Mouse (Mus musculus) hindbrain, embryonic 13.5 days (tissue): Measurements from ENCODE around the gene Sema4c. TPM values are rescaled to one million over a fixed set of nuclear protein-coding genes. Genes with fewer than 3 reads are reported as not detected.

Experiments
- ATAC-seq: fragments of 200-750 bp; cut with Nextera tagmentation; 2 replicates; pipeline ENCODE4 v1.8.0; 2017; ENCODE audit warnings: moderate TSS enrichment; ENCODE audit not compliant: low FRiP score
- H3K27ac ChIP-seq: fragments of 300-500 bp; sonication (generic); 2 replicates; pipeline ENCODE4 v1.5.1; 2015; ENCODE audit warnings: inconsistent platforms, mild to moderate bottlenecking, moderate library complexity
- H3K27me3 ChIP-seq: fragments of 300-500 bp; sonication (generic); 2 replicates; pipeline ENCODE4 v1.6.1; 2015; ENCODE audit warnings: mild to moderate bottlenecking, inconsistent platforms
- H3K36me3 ChIP-seq: fragments of 300-500 bp; sonication (generic); 2 replicates; pipeline ENCODE4 v1.6.1; 2015; ENCODE audit warnings: mild to moderate bottlenecking, inconsistent platforms
- H3K4me1 ChIP-seq: fragments of 300-500 bp; sonication (generic); replicated peaks from 2 replicates; pipeline ENCODE4 v1.6.1; 2015; ENCODE audit warnings: inconsistent platforms
- H3K4me2 ChIP-seq: fragments of 300-500 bp; sonication (generic); 2 replicates; pipeline ENCODE4 v1.6.1; 2015; ENCODE audit warnings: inconsistent platforms, mild to moderate bottlenecking, moderate library complexity
- H3K4me3 ChIP-seq: fragments of 300-500 bp; sonication (generic); 2 replicates; pipeline ENCODE4 v1.5.1; 2015; ENCODE audit warnings: mild to moderate bottlenecking, inconsistent platforms
- H3K9ac ChIP-seq: fragments of 300-500 bp; sonication (generic); 2 replicates; pipeline ENCODE4 v1.6.1; 2015; ENCODE audit warnings: mild to moderate bottlenecking, inconsistent platforms
- H3K9me3 ChIP-seq: fragments of 300-500 bp; sonication (generic); 2 replicates; pipeline ENCODE4 v1.6.1; 2016; ENCODE audit warnings: inconsistent platforms
- WGBS: fragments of 180-500 bp; shearing (Covaris S2); methylation state at CpG from one replicate; pipeline ENCODE4 v1.1.7; 2015; 5-methylcytosine and 5-hydroxymethylcytosine counted together
- polyA plus RNA-seq: library from polyadenylated mRNA; unstranded; fragments of >200 nt; fragmentation: Nextera tagmentation; extraction: Ambion mirVana; gene quantifications from 2 replicates; pipeline ENCODE4 v1.2.1, GENCODE M21; 2015

The Sema4c gene
- polyA plus RNA-seq, 1 experiment from 2014 or later, result 28.3 TPM

DNA sequence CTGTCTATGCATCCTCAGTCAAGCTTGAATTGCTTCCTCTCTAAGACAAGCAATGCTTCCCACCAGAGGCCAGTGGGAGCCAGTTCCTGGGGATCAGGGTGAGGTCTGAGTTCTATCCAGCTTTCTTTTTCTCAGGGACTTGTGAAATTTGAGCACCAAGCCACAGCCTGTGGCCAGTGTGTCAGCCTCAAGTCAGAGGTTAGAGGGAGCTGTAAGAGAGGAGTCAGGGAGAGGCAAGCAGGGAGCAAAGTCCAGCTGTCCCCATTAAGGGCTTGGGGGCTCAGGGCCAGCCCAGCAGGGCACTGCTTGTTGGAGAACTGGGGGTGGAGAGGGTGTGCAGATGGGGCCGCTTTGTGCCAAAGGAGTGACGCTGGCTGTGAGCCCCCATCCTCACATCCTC lies 5.0 kb upstream of the Sema4c start:
- H3K27ac ChIP-seq, result no peak overlapping the region
- no peaks in the 10 kb centered on the region for H3K9me3 ChIP-seq
- no peak for ATAC-seq
- peaks cover 13% of the 10 kb centered on the region for H3K4me1 ChIP-seq
- no peaks in the 10 kb centered on the region for H3K36me3 ChIP-seq
- WGBS, result 77% methylated on average over 2 of the region's 2 CpGs
- H3K4me3 ChIP-seq, result no peak overlapping the region
- no peak overlapping the region; the same call in 1 of the 2 replicates for H3K9ac ChIP-seq
- no peak overlapping the region for H3K4me2 ChIP-seq
- H3K27me3 ChIP-seq, result peaks cover 24% of the 10 kb centered on the region; the same call in 1 of the 2 replicates

DNA sequence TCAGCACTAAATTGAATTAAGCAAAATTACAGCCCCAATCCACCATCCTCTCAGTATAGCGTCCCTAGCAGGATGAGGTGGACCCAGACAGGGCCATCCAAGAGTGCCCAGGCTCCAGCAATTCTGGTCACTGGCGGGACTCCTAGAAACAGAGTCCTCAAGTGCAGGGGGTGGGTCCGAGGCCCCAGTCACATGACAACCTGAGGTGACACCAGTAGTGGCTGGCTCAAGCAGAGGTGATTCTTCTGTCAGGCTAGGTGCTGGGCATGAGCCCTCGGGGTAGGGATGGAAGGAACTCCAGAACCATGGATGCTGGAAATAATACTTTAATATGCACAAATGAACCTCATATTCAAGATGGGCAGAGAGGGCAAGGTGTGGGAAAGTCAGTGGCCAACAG lies 4.2 kb upstream of the Sema4c start:
- no peak for ATAC-seq
- no peaks in the 10 kb centered on the region for H3K9me3 ChIP-seq
- no peaks in the 10 kb centered on the region for H3K36me3 ChIP-seq
- no peak overlapping the region for H3K9ac ChIP-seq
- H3K4me2 ChIP-seq, result no peak overlapping the region
- peaks cover 13% of the 10 kb centered on the region for H3K4me1 ChIP-seq
- H3K27me3 ChIP-seq, result peaks cover 24% of the 10 kb centered on the region; the same call in 1 of the 2 replicates
- WGBS, result 72% methylated on average over 4 of the region's 4 CpGs
- no peak overlapping the region for H3K27ac ChIP-seq
- no peak overlapping the region for H3K4me3 ChIP-seq

DNA sequence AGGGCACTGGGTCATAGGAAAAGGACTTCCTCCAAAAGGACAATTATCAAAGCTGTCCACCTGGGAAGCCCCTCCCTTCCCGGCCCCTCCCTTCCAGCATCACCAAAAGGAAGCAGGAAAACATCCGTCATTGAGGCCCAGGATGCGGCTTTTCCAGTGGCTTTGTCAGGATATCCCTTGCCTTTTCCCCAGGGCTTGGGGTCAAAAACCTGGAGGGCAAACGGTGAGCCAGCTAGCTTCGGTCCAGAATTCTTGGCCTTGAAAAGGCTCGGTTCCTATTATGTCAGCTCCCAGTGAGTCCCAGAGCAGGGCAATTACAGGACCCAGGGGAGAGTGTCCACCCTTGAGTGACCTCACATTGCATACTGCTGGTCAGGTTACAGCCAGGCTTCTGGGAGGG lies 2.8 kb upstream of the Sema4c start:
- Histone ChIP-seq H3K9ac (no peak overlapping the region), H3K9me3 (no peaks in the 10 kb centered on the region), H3K4me1 (peaks cover 15% of the 10 kb centered on the region), H3K4me2 (no peak overlapping the region), H3K27me3 (peaks cover 24% of the 10 kb centered on the region; the same call in 1 of the 2 replicates), H3K4me3 (no peak overlapping the region), H3K27ac (no peak overlapping the region), H3K36me3 (no peaks in the 10 kb centered on the region)
- WGBS, result 62% methylated on average over 6 of the region's 6 CpGs
- ATAC-seq, result no peak

DNA sequence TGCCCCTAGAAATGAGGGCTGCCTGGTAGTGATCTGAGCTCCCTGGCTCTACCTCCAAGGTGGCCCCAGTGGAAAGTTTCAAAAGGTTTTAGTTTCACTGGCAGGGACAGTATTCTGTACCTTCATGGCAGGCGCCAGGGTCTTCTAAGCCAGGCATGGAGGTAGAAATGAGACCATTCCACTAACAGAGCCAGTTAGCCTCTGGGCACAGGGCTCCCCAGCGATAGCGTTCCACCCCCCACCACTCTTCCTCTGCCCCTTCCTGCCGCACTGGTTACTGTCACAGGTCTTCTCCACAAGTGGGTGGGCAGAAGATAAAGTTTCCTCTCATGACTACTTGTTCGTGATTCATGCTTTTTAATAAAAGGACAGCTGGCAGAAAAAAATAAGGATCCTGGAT lies 1.7 kb upstream of the Sema4c start:
- Histone ChIP-seq H3K4me3 (no peak overlapping the region), H3K27me3 (peaks cover 24% of the 10 kb centered on the region; the same call in 1 of the 2 replicates), H3K4me2 (no peak overlapping the region), H3K27ac (no peak overlapping the region), H3K9ac (no peak overlapping the region), H3K9me3 (no peaks in the 10 kb centered on the region), H3K36me3 (peaks cover 5% of the 10 kb centered on the region), H3K4me1 (peaks cover 25% of the 10 kb centered on the region)
- WGBS, result 68% methylated on average over 5 of the region's 5 CpGs
- ATAC-seq, result no peak

DNA sequence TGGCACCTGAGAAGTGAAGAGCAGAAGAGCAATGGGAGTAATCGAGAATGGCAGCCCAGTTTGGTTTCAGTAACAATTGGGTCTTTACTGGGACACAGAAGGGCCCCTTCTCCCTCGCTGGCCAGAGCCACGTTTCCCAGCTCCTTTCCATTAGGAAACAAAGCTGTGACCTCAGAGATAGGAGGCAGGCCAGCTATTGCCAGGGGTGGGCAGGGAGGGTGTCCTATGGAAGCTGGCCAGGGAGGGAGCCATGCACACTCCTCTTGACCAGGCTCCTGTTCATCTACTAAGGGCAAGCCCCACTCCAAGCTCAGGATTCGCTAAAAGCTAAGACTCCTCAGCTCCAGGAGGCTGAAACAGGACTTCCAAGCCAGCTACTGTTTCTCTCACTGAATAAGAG lies 1.1 kb upstream of the Sema4c start:
- no peaks in the 10 kb centered on the region for H3K9me3 ChIP-seq
- H3K4me1 ChIP-seq, result peaks cover 32% of the 10 kb centered on the region
- peaks cover 11% of the 10 kb centered on the region for H3K36me3 ChIP-seq
- peak overlapping the region; percentile 100; the same call in 1 of the 2 replicates for H3K4me2 ChIP-seq
- peaks cover 20% of the 10 kb centered on the region; the same call in 1 of the 2 replicates for H3K27me3 ChIP-seq
- WGBS, result 1% methylated on average over 4 of the region's 4 CpGs
- no peak for ATAC-seq
- 0 out of 2 replicates have a peak overlapping the region, but pooled peaks have one; percentile 13 for H3K9ac ChIP-seq
- peak overlapping the region; percentile 97; the same call in 1 of the 2 replicates for H3K4me3 ChIP-seq
- no peak overlapping the region for H3K27ac ChIP-seq

DNA sequence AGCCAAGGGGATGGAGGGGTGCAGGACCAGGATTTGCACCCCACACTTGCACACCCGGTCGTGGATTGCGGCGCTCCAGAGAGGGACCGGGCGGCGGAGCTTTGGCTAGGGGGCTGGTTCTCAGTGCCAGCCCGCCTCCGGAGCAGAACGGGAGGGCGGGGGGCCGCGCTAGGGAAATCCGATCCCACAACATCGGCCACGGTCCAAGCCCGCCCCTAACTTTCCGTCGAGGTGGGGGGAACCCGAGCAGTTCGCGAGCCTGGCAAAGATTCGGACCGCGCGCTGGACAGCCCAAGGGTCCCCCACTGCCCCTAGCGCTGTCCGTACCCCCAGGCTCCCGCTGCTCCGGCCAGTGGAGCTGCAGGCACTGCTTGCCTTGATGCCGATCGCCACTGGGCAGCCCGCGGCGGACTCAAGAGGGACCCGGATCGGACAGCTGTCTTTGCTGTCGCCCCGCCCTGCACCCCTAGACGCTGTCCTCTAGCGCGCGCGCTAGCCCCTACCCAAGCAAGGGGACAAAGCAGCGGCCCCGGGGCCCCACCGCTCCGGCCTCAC lies 615 bp downstream of the Sema4c start:
- Histone ChIP-seq H3K27me3 (peaks cover 12% of the 10 kb centered on the region; the same call in 1 of the 2 replicates), H3K4me3 (peak overlapping the region; percentile 97), H3K4me1 (peaks cover 40% of the 10 kb centered on the region), H3K9ac (peak overlapping the region; percentile 100), H3K36me3 (peaks cover 29% of the 10 kb centered on the region), H3K4me2 (peak overlapping the region; percentile 100), H3K9me3 (no peaks in the 10 kb centered on the region), H3K27ac (peak overlapping the region; percentile 100)
- under 1% methylated on average over 48 of the region's 48 CpGs for WGBS
- ATAC-seq, result peak; percentile 61

DNA sequence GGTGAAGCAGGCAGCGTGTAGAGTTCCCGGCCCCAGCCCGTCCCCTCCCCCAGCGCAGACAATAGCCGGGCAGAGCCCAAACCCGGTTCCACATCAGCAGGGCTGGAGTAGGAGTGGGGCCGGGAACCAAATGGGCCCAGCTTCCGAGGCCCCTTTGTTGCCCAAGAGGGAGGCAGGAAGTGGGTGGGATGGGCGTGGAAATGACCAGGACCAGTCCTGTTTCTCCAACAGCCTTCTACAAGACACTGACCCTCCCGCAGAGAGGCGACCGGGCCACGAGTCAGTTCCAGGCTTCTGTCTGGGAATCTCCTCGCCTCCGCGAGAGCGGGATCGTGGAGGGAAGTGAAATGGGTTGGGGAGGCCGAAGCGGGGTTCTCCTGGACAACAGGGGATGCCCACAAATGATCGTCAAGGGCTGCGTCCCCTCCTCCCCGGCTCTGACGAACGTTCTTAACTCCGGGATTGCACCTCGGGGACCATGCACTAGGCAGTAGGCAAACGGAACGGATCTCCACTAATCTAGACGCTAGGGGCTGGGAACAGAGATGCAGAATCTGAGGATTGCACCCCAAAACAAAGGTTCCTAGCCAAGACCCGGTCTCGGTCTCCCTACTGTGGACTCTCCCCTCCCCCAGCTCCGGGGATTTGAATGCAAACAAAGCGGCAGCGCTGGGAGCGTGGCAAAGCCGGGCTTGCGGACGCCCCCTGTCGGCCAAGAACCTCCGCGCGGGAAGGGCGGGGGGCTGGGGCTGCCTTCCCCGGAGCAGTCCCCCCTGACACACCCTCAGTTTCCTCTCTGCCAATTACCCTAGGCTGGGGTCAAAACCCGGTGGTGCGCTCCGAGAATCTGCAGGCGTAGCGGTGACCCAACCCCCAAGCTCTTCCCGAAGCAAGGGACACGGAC lies 1.3 kb downstream of the Sema4c start:
- Histone ChIP-seq H3K4me1 (peaks cover 41% of the 10 kb centered on the region), H3K27me3 (peaks cover 12% of the 10 kb centered on the region; the same call in 1 of the 2 replicates), H3K9ac (peak overlapping the region; percentile 100), H3K4me3 (peak overlapping the region; percentile 97), H3K36me3 (peaks cover 36% of the 10 kb centered on the region), H3K27ac (peak overlapping the region; percentile 100), H3K9me3 (no peaks in the 10 kb centered on the region), H3K4me2 (peak overlapping the region; percentile 100)
- peak; percentile 78 for ATAC-seq
- under 1% methylated on average over 49 of the region's 52 CpGs for WGBS

DNA sequence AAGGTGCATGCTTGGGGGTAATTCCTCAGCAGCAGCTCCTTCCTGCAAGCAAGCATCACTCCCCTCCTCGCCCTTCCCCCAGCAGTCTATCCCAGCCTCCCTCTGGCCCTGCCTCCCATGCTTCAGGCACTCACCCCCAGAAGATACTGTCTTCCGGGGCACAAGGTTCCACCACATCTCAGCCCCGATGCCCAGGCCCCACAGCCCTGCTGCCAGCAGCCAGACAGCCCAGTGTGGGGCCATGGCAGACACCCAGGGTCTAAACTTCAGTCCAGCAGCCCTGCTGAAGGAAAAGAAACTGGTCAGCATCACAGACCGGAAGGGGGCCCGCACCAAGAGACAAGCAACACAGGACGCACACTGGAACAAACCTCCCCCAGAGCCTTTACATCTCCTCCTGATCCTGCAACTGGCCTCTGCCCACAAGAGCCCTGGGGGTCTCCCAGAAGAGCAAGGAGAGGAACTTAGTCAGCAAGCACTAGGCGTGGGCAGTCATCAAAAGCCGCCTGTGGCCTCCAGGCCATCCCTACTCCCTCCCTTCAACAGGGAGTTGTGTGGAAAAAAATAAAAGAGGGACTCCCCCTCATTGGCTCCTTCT lies 2.3 kb downstream of the Sema4c start:
- Histone ChIP-seq H3K27ac (peak overlapping the region; percentile 100), H3K4me2 (peak overlapping the region; percentile 100), H3K36me3 (peaks cover 45% of the 10 kb centered on the region), H3K4me1 (peaks cover 48% of the 10 kb centered on the region), H3K9ac (peak overlapping the region; percentile 100), H3K27me3 (peaks cover 8% of the 10 kb centered on the region; the same call in 1 of the 2 replicates), H3K4me3 (peak overlapping the region; percentile 97), H3K9me3 (no peaks in the 10 kb centered on the region)
- WGBS, result 5% methylated on average over 8 of the region's 8 CpGs
- ATAC-seq, result no peak

DNA sequence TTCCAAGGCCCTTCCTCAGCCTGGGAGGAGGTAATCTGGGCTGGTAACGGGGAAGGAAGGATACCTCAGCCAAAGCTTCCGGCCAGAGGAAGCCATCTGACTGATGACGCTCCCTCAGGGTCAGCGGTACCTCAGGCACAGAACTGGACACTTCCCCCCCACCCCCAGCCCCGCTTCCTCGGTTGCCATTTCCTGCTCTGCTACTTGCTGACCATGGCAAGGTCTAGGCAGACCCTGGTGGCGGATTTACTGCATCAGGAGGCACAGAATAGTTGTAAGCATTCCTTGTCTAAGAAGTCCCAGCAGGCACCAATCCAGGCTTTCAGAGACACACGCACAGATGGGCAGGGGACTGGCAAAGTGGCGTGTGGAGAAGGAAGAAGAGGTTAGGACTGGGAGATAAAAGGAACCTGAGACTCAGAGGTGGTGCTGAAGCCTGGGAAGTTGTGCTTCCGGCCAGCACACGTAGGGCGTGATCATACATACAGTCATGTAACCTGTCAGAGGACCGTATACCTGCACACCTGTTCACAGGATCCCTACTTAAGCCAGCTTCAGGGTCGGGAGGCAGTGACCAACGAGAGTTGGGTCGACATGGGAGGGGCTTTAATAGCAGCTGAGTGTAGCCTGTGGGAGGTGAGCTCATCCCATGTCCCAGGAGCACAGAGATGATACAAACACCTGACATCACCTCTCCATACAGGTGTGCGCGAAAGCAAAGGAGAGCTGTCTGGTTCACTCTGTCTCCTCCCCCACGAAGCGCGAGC lies 3.3 kb downstream of the Sema4c start:
- ATAC-seq, result no peak
- peaks cover 6% of the 10 kb centered on the region; the same call in 1 of the 2 replicates for H3K27me3 ChIP-seq
- peak overlapping the region; percentile 100 for H3K4me2 ChIP-seq
- WGBS, result 70% methylated on average over 21 of the region's 21 CpGs
- peak overlapping the region; percentile 100 for H3K9ac ChIP-seq
- no peaks in the 10 kb centered on the region for H3K9me3 ChIP-seq
- H3K27ac ChIP-seq, result peak overlapping the region; percentile 100
- H3K36me3 ChIP-seq, result peaks cover 56% of the 10 kb centered on the region
- H3K4me1 ChIP-seq, result peaks cover 52% of the 10 kb centered on the region
- H3K4me3 ChIP-seq, result peak overlapping the region; percentile 97

DNA sequence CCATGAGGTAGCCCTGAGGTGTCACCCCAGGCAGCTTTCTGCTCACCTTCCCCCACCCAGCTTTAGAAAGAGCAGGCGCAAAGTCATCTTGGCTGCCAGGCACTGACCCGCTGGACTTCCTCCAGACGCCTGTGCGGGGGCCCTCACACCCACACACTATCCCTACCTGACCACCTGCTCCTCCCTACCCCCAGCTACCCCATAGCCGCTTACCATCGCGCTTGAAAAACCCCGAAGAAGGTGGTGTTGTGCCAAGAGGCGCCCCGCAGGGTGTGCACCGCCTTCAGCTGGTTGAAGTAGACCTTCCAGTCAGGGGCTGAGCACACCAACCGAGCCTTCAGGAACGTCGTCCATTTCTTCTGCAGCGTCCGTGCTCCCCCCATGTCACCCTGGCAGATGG lies 5.6 kb downstream of the Sema4c start:
- no peak for ATAC-seq
- Histone ChIP-seq H3K4me2 (no peak overlapping the region), H3K27ac (no peak overlapping the region), H3K4me1 (peaks cover 62% of the 10 kb centered on the region), H3K27me3 (no peaks in the 10 kb centered on the region), H3K4me3 (no peak overlapping the region), H3K9me3 (no peaks in the 10 kb centered on the region), H3K9ac (no peak overlapping the region), H3K36me3 (peaks cover 75% of the 10 kb centered on the region)
- WGBS, result 91% methylated on average over 16 of the region's 16 CpGs

DNA sequence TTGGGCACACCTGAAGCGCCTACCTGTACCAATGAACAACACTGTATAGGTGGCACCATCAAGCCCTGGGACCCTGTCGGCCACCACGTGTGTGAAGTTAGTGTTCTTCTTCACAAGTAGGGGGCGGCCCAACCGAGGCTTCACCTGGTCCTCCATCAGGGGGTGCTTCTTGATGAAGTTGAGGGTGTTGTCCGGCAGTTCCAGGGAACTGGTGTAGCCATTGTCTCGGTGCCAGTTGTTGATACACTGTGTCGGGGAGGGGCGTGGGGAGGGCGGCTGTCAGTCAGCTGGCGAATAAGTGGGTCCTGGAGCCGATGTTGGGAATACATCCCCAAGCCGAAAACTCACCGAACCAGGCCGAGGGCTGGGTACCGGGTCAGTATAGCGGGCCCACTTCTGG lies 6.2 kb downstream of the Sema4c start:
- Histone ChIP-seq H3K27ac (no peak overlapping the region), H3K27me3 (no peaks in the 10 kb centered on the region), H3K4me1 (peaks cover 64% of the 10 kb centered on the region), H3K9me3 (no peaks in the 10 kb centered on the region), H3K36me3 (peaks cover 75% of the 10 kb centered on the region), H3K9ac (0 out of 2 replicates have a peak overlapping the region, but pooled peaks have one; percentile 24), H3K4me2 (no peak overlapping the region), H3K4me3 (no peak overlapping the region)
- no peak for ATAC-seq
- WGBS, result 90% methylated on average over 17 of the region's 17 CpGs
